Mouse (Mus musculus) urinary bladder, adult 2 months (tissue): ENCODE measurements around the gene Wdr89. TPM values are rescaled to one million over a fixed set of nuclear protein-coding genes. Genes with fewer than 3 reads are reported as not detected.
"Not testable (repeated sequence)": the region's sequence is repeated elsewhere in the genome, so short reads cannot be mapped to it uniquely, and the experiment has no call there.

Experiments
- DNase-seq: peaks from one replicate; pipeline ENCODE4 v3.0.0; 2022; ENCODE audit warnings: low spot score
- polyA plus RNA-seq: library from polyadenylated mRNA; depleted of rRNA; stranded (reverse); fragments of >200 nt; gene quantifications from 2 replicates; pipeline ENCODE4 v1.2.3, GENCODE M21; 2012; rRNA removed

The Wdr89 gene
- 13.4 and 15.8 TPM in 2 replicates for polyA plus RNA-seq

GRCm38 (mm10) chr12:75669258-75670106 lies at the start of gene Wdr89:
TSS of gene Wdr89 (minus strand) at chr12:75669537.
- peak; percentile 86 for DNase-seq

GRCm38 (mm10) chr12:75713596-75713995 lies 44.3 kb upstream of the Wdr89 start:
- DNase-seq: no peak

- not testable (repeated sequence) for DNase-seq
Measured at GRCm38 (mm10) chr12:75712905-75713304, 43.6 kb upstream of the Wdr89 start.

GRCm38 (mm10) chr12:75710596-75711376 lies 41.4 kb upstream of the Wdr89 start:
- DNase-seq: no peak

- no peak for DNase-seq
Measured at GRCm38 (mm10) chr12:75709506-75709905, 40.2 kb upstream of the Wdr89 start.

- no peak for DNase-seq
Measured at GRCm38 (mm10) chr12:75706670-75707069, 37.3 kb upstream of the Wdr89 start.

GRCm38 (mm10) chr12:75702739-75703122 lies 33.4 kb upstream of the Wdr89 start:
- no peak for DNase-seq

DNA sequence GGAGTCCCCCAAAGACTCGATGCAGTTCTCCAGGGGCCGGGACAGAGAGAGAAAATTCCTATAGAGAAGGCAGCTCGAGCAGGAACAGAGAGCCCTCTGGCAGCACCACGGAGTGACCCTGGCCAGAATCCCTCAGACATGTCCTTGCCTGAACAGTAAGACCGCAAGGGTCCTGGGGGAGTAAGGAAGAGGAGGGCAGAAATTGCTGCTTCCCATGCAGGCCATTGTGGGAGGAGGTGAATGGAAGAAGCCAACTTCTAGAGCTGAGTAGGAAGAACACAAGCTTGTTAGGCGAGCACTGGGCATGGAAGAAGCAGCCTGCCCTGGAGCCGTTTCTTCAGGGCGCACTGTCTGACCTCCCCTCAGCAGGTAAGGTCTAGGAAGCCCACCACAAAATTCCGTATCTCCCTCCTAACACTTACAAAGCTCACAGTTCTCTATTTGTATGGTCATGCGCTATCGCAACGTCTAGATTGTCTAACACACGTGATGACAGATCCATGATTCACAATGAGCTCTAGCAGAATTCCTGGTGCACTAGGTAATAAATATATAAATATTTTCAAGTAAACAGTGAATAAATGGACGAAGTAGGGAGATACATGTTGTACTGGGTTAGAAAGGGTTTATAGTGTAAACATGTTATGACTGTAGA lies 32.9 kb upstream of the Wdr89 start:
- DNase-seq: no peak

- no peak for DNase-seq
Measured at GRCm38 (mm10) chr12:75701173-75702083, 32.1 kb upstream of the Wdr89 start.

DNA sequence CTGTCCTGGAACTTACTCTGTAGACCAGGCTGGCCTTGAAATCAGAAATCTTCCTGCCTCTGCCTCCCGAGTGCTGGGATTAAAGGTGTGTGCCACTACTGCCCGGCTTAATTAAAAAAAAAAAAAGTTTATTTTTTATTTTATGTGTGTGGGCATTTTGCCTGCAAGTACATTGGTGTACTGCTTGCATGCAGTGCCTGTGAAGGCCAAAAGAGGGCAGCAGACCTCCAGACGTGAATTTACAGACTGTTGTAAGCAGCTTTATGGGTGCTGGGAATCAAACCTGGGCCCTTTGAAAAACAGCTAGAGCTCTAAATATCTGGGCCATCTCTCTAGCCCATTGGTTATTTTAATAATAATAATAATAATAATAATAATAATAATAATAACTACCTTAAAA lies 29.4 kb upstream of the Wdr89 start:
- DNase-seq: no peak

GRCm38 (mm10) chr12:75695845-75696244 lies 26.5 kb upstream of the Wdr89 start:
- not testable (repeated sequence) for DNase-seq

DNA sequence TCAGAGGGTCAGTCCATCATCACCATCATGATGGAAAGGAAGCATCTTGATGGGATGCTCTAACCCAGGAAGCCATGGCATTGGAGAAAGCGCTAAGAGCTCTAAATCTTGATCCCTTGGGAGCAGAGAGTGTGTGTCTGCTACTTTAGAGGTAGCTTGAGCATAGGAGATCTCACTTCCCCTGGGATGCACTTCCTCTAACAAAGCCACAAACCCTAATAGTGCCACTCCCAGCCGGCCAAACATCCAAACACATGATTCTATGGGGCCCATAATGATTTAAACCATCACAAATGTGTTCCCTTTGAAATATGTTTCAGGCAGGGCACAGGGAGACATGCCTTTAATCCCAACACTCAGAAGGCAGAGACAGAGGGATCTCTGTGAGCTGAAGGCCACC lies 19.7 kb upstream of the Wdr89 start:
- DNase-seq: no peak

DNA sequence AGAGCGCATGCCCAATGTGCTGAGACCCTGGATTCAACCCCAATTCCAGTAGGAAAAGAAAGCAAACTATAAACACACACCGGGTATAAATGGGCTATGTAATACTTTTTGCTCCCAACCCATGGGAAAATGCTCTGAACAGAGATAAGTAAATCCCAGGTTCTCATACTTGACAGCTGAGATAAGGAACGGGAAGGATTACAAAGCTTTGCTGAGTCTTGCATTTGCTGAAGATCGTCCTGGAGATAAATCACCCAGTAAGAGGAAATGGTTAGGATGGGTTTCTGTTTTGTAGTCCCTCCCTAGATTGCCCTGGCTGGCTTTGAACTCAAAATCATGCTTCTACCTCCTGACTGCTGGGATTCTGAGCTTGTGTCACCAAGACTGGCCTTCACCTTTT lies 18.0 kb upstream of the Wdr89 start:
- DNase-seq: no peak

- DNase-seq: not testable (repeated sequence)
Measured at GRCm38 (mm10) chr12:75684026-75684425, 14.7 kb upstream of the Wdr89 start.

GRCm38 (mm10) chr12:75683598-75683997 lies 14.3 kb upstream of the Wdr89 start:
- DNase-seq: no peak

GRCm38 (mm10) chr12:75682842-75683241 lies 13.5 kb upstream of the Wdr89 start:
- no peak for DNase-seq

- DNase-seq: no peak
Measured at GRCm38 (mm10) chr12:75681101-75681500, 11.8 kb upstream of the Wdr89 start.

DNA sequence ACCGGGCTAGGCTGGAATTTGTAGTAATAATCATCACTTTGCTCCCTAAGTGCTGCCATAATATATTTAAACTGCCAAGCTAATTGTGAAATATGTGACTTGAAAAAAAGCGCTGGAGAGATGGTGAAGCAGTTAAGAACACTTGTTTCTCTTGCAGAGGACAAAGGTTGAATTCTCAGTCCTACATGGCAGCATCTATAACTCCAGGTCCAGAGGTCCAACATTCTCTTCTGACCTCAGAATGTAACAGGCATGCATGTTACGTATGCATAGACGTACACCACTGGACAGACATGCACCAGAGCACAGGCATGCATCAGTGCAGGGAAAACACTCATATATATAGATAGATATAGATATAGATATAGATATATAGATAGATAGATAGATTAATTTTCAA lies 9.1 kb upstream of the Wdr89 start:
- no peak for DNase-seq

DNA sequence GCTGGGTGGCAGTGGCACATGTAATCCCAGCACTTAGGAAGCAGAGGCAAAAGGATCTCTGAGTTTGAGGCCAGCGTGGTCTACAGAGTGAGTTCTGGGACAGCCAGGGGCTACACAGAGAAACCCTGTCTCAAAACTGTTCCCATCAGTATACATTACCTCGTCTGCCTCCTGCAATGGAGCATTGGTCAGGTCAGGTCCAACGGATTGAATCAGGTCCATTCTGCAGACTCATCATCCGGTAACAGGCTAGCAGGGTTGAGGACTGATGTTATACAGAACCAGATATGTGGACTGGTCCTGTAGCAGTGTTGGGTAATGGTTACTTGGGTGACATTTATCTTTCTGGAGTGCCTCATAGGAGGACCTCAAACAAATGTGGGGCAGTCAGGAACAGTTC lies 3.3 kb upstream of the Wdr89 start:
- DNase-seq: no peak

DNA sequence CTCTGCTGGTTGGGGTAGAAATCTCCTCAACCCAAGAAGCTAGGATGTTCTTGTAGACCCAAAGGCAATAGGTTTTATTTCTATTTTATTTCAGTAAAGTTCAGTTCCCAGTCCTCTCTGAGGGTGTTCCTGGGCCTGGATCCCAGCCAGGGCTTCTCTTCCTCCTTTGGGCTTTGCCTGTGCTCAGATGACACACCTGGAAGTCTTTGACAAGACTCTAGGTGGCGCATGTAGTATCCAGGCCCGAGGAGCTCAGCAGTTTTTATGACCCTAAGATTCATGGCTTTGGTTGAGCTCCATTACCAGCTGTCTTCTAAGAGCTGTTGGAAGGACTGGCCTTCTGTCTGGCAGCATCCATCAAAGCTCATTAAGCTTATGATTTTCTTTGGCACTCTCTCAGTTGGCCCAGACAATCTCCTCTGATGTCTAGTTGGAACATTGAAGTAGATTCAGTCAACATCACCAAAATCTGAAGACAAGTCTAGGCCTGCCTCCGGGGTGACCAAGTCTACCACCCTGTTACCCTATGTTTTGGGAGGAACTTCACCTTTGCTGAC lies 2.5 kb upstream of the Wdr89 start:
- DNase-seq: no peak

- no peak for DNase-seq
Measured at GRCm38 (mm10) chr12:75670611-75671010, 1.3 kb upstream of the Wdr89 start.
